Comparison of ENCODE assay signal across 8 mouse cellular contexts in the genomic region with DNA sequence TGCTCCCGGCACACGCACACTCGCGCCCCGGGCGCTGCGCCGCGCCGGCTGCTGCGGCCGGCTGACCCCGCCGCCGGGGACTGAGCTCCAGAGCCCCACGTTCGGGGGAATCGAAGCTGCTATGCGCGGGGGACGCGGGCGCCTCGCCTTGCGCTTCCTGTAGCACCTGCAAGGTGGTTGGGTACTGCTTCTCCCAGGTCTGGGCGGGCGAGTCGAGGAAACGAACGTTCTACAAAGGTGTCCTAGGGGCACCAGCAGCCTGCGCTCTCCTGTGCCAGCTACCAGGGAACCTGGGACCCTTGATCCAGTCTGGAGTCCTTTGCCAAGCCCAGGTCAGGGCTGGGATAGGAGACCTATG. TPM values are rescaled to one million over a fixed set of nuclear protein-coding genes. Genes with fewer than 3 reads are reported as not detected.
DNase-seq lines count a peak whose midpoint lies in the region; ATAC-seq and TF ChIP-seq lines count a peak whose summit lies in the region.

No protein-coding gene starts in this region.

- ATAC-seq in kidney, postnatal 0 days (replicated peaks; ENCODE audit: low FRiP score, low read depth) = no peak
- no peak for ATAC-seq in embryonic facial prominence, embryonic 13.5 days (ENCODE audit: insufficient number of reproducible peaks, insufficient read depth, low FRiP score, low TSS enrichment, low read depth)
- ATAC-seq in intestine, embryonic 14.5 days (replicated peaks; ENCODE audit: low FRiP score, low TSS enrichment, low read depth) = no peak
- no peak; the same call in 1 of the 2 replicates for ATAC-seq in neural tube, embryonic 12.5 days (ENCODE audit: low FRiP score, low read depth)
- ATAC-seq in megakaryocyte-erythroid progenitor cell, adult 5-6 weeks (replicated peaks; ENCODE audit: low FRiP score, low TSS enrichment, poor library complexity, severe bottlenecking) = no peak

- peak overlapping the region; percentile 85 for H3K4me2 ChIP-seq in kidney, postnatal 0 days (ENCODE audit: low read length)
- H3K4me2 ChIP-seq in embryonic facial prominence, embryonic 13.5 days = peak overlapping the region; percentile 99
- peak overlapping the region; percentile 78 for H3K4me2 ChIP-seq in intestine, embryonic 14.5 days (ENCODE audit: low read length)
- H3K4me2 ChIP-seq in neural tube, embryonic 12.5 days (replicated peaks) = peak overlapping the region; percentile 93

- peaks cover 44% of the 10 kb centered on the region for H3K27me3 ChIP-seq in kidney, postnatal 0 days (ENCODE audit: insufficient read depth, low read length)
- H3K27me3 ChIP-seq in embryonic facial prominence, embryonic 13.5 days = peaks cover 86% of the 10 kb centered on the region
- peaks cover 69% of the 10 kb centered on the region for H3K27me3 ChIP-seq in intestine, embryonic 14.5 days (replicated peaks; ENCODE audit: control insufficient read depth, insufficient read depth, low read length)
- peaks cover 62% of the 10 kb centered on the region for H3K27me3 ChIP-seq in neural tube, embryonic 12.5 days (replicated peaks)

- under 1% methylated on average over 31 of the region's 31 CpGs for WGBS in kidney, postnatal 0 days
- WGBS in embryonic facial prominence, embryonic 13.5 days = under 1% methylated on average over 31 of the region's 31 CpGs
- WGBS in intestine, embryonic 14.5 days = under 1% methylated on average over 30 of the region's 31 CpGs
- 2% methylated on average over 31 of the region's 31 CpGs for WGBS in neural tube, embryonic 12.5 days

- H3K9ac ChIP-seq in kidney, postnatal 0 days (ENCODE audit: low read depth, low read length) = no peak overlapping the region
- H3K9ac ChIP-seq in embryonic facial prominence, embryonic 13.5 days = peak overlapping the region; percentile 62
- H3K9ac ChIP-seq in intestine, embryonic 14.5 days (ENCODE audit: low read length) = no peak overlapping the region
- H3K9ac ChIP-seq in neural tube, embryonic 12.5 days = peak overlapping the region; percentile 75

- no peak for DNase-seq in kidney, postnatal 0 days (ENCODE audit: low spot score)
- no peak for DNase-seq in kidney, adult 11 months
- no peak for DNase-seq in intestine, embryonic 14.5 days (ENCODE audit: low spot score)
- no peak for DNase-seq in Muller cell, postnatal 12 days (ENCODE audit: inconsistent ontology term)
- no peak for DNase-seq in urinary bladder, adult 2 months (ENCODE audit: low spot score)

- H3K36me3 ChIP-seq in kidney, postnatal 0 days (ENCODE audit: insufficient read depth, low read length) = no peaks in the 10 kb centered on the region
- no peaks in the 10 kb centered on the region for H3K36me3 ChIP-seq in embryonic facial prominence, embryonic 13.5 days
- H3K36me3 ChIP-seq in intestine, embryonic 14.5 days (ENCODE audit: control insufficient read depth, insufficient read depth, low read length) = no peaks in the 10 kb centered on the region
- no peaks in the 10 kb centered on the region for H3K36me3 ChIP-seq in neural tube, embryonic 12.5 days

- no peaks in the 10 kb centered on the region; the same call in 1 of the 2 replicates for H3K4me1 ChIP-seq in kidney, postnatal 0 days (replicated peaks; ENCODE audit: insufficient read depth, low read length)
- peaks cover 18% of the 10 kb centered on the region for H3K4me1 ChIP-seq in embryonic facial prominence, embryonic 13.5 days
- H3K4me1 ChIP-seq in intestine, embryonic 14.5 days (replicated peaks; ENCODE audit: control insufficient read depth, insufficient read depth, low read length) = peaks cover 6% of the 10 kb centered on the region; the same call in 1 of the 2 replicates
- peaks cover 15% of the 10 kb centered on the region for H3K4me1 ChIP-seq in neural tube, embryonic 12.5 days

- no peaks in the 10 kb centered on the region for H3K9me3 ChIP-seq in kidney, postnatal 0 days (replicated peaks; ENCODE audit: low read length)
- no peaks in the 10 kb centered on the region for H3K9me3 ChIP-seq in embryonic facial prominence, embryonic 13.5 days
- H3K9me3 ChIP-seq in intestine, embryonic 14.5 days (ENCODE audit: control insufficient read depth, low read length) = no peaks in the 10 kb centered on the region
- H3K9me3 ChIP-seq in neural tube, embryonic 12.5 days = no peaks in the 10 kb centered on the region

- H3K4me3 ChIP-seq in kidney, postnatal 0 days (replicated peaks; ENCODE audit: low read depth, low read length) = peak overlapping the region; percentile 43
- peak overlapping the region; percentile 63 for H3K4me3 ChIP-seq in embryonic facial prominence, embryonic 13.5 days
- H3K4me3 ChIP-seq in intestine, embryonic 14.5 days (ENCODE audit: low read depth, low read length) = peak overlapping the region; percentile 45
- peak overlapping the region; percentile 66 for H3K4me3 ChIP-seq in neural tube, embryonic 12.5 days

- no peak for TF ChIP-seq CTCF in kidney, postnatal 0 days (IDR thresholded peaks at IDR 0.05; ENCODE audit: low read depth)

- H3K27ac ChIP-seq in kidney, postnatal 0 days = no peak overlapping the region
- H3K27ac ChIP-seq in embryonic facial prominence, embryonic 13.5 days = no peak overlapping the region
- H3K27ac ChIP-seq in intestine, embryonic 14.5 days (ENCODE audit: low read depth) = no peak overlapping the region
- peak overlapping the region; percentile 66; the same call in 1 of the 2 replicates for H3K27ac ChIP-seq in neural tube, embryonic 12.5 days

RNA-seq across cellular contexts. Expression of a gene that starts 0.3 kb away (rescaled TPM):
- 0.15 and 0.22 TPM in 2 replicates for polyA plus RNA-seq in kidney, postnatal 0 days (2015; fragmentation: Nextera tagmentation; extraction: Ambion mirVana)
- polyA plus RNA-seq in embryonic facial prominence, embryonic 13.5 days (2015; fragmentation: Nextera tagmentation; extraction: Ambion mirVana) = 0.20 and 0.30 TPM in 2 replicates
- 0.16 and 0.31 TPM in 2 replicates for polyA plus RNA-seq in intestine, embryonic 14.5 days (2014; fragmentation: Nextera tagmentation; extraction: Ambion mirVana)
- 2.2 and 3.0 TPM in 2 replicates for polyA plus RNA-seq in neural tube, embryonic 12.5 days (2016; fragmentation: Nextera tagmentation; extraction: Ambion mirVana)
- total RNA-seq in megakaryocyte-erythroid progenitor cell, adult 5-6 weeks (2014; fragmentation: Nextera tagmentation) = not detected in 2 replicates
- total RNA-seq in megakaryocyte-erythroid progenitor cell, adult 5-6 weeks (2017) = not detected in 2 replicates
- polyA plus RNA-seq in urinary bladder, adult 2 months (2012; rRNA removed) = 0.03 and 0.04 TPM in 2 replicates

Comparison
In these comparisons a context has a peak if more than half of its experiments do, and no peak if none do; other contexts are left out.
1. H3K9ac ChIP-seq: peak in embryonic facial prominence, embryonic 13.5 days (single experiment) and neural tube, embryonic 12.5 days (single experiment); none in kidney, postnatal 0 days (single experiment) and intestine, embryonic 14.5 days (single experiment).
2. Peak in every context shown above with its lines, with median percentiles within 50 percentile points of each other: H3K4me2 ChIP-seq and H3K4me3 ChIP-seq.